Mouse (Mus musculus) limb, embryonic 14.5 days (tissue): ENCODE data around the gene Tmem120a. TPM values are rescaled to one million over a fixed set of nuclear protein-coding genes. Genes with fewer than 3 reads are reported as not detected.

Experiments used
- ATAC-seq: fragments of 200-750 bp; cut with Nextera tagmentation; 2 replicates; pipeline ENCODE4 v1.8.0; 2017; ENCODE audit warnings: low read depth, moderate number of reproducible peaks, moderate TSS enrichment; ENCODE audit not compliant: low FRiP score
- DNase-seq: peaks from one replicate; pipeline ENCODE4 v3.0.0-alpha.2; 2015; ENCODE audit warnings: low spot score
- H3K27ac ChIP-seq: fragments of 300-500 bp; sonication (generic); replicated peaks from 2 replicates; pipeline ENCODE4 v1.5.1; 2014; ENCODE audit warnings: low read depth, mild to moderate bottlenecking, low read length, moderate library complexity, mixed read lengths
- H3K27me3 ChIP-seq: fragments of 300-500 bp; sonication (generic); 2 replicates; pipeline ENCODE4 v1.6.1; 2014; ENCODE audit warnings: low read length, mixed read lengths; ENCODE audit not compliant: control insufficient read depth, insufficient read depth
- H3K36me3 ChIP-seq: fragments of 300-500 bp; sonication (generic); 2 replicates; pipeline ENCODE4 v1.6.1; 2014; ENCODE audit warnings: mild to moderate bottlenecking, low read length, moderate library complexity, mixed read lengths; ENCODE audit not compliant: control insufficient read depth, insufficient read depth
- H3K4me1 ChIP-seq: fragments of 300-500 bp; sonication (generic); 2 replicates; pipeline ENCODE4 v1.6.1; 2014; ENCODE audit warnings: antibody characterized with exemption, low read length, mixed read lengths; ENCODE audit not compliant: control insufficient read depth, insufficient read depth
- H3K4me2 ChIP-seq: fragments of 300-500 bp; sonication (generic); replicated peaks from 2 replicates; pipeline ENCODE4 v1.6.1; 2014; ENCODE audit warnings: low read depth, mild to moderate bottlenecking, low read length, moderate library complexity; ENCODE audit not compliant: severe bottlenecking
- H3K4me3 ChIP-seq: fragments of 300-500 bp; sonication (generic); replicated peaks from 2 replicates; pipeline ENCODE4 v1.5.1; 2014; ENCODE audit warnings: low read length
- H3K9ac ChIP-seq: fragments of 300-500 bp; sonication (generic); 2 replicates; pipeline ENCODE4 v1.6.1; 2014; ENCODE audit warnings: mild to moderate bottlenecking, low read depth, low read length, moderate library complexity; ENCODE audit not compliant: severe bottlenecking
- H3K9me3 ChIP-seq: fragments of 300-500 bp; sonication (generic); 2 replicates; pipeline ENCODE4 v1.6.1; 2016; ENCODE audit warnings: low read length; ENCODE audit not compliant: control insufficient read depth
- POLR2A ChIP-seq: fragments of 200-500 bp; IDR thresholded peaks from 2 replicates; pipeline ENCODE4 v1.8.0; 2012; ENCODE audit warnings: inconsistent platforms, mild to moderate bottlenecking, moderate library complexity, borderline replicate concordance; ENCODE audit not compliant: insufficient read depth, insufficient read length; ENCODE audit errors: extremely low read depth
- WGBS: fragments of 180-500 bp; shearing (Covaris S2); extraction: QIAGEN DNeasy Blood & Tissue Kit; methylation state at CpG from one replicate; pipeline ENCODE4 v1.1.7; 2014; 5-methylcytosine and 5-hydroxymethylcytosine counted together
- microRNA-seq: library from miRNA; unstranded; fragments of <30 nt; microRNA quantifications from one replicate; pipeline ENCODE4, GENCODE M21; 2016
- polyA plus RNA-seq, 2 experiments: library from polyadenylated mRNA; depleted of rRNA in 1 of 2; stranded (reverse) in 1 of 2; unstranded in 1 of 2; fragments of >200 nt; fragmentation: Nextera tagmentation in 1 of 2; extraction: Ambion mirVana in 1 of 2; gene quantifications; 2 replicates each; pipeline versions ENCODE4 v1.2.1 to v1.2.3; 2012 to 2014

Gene Tmem120a
- polyA plus RNA-seq, 2 experiments = 21.3 to 48.1 TPM

GRCm38 (mm10) chr5:135693281-135693853, 50.9 kb downstream of the Tmem120a start:
- TF ChIP-seq POLR2A = no peak
- H3K27me3 ChIP-seq = no peaks in the 10 kb centered on the region
- no peaks in the 10 kb centered on the region for H3K9me3 ChIP-seq
- 95% methylated on average over 5 of the region's 5 CpGs for WGBS
- no peak for DNase-seq
- no peak overlapping the region for H3K4me2 ChIP-seq
- H3K4me3 ChIP-seq = no peak overlapping the region
- H3K9ac ChIP-seq = no peak overlapping the region
- H3K36me3 ChIP-seq = no peaks in the 10 kb centered on the region
- H3K27ac ChIP-seq = no peak overlapping the region
- no peak for ATAC-seq
- peaks cover 20% of the 10 kb centered on the region for H3K4me1 ChIP-seq

GRCm38 (mm10) chr5:135691266-135691665, 53.0 kb downstream of the Tmem120a start:
- no peak overlapping the region for H3K9ac ChIP-seq
- no peak for ATAC-seq
- no peak overlapping the region for H3K4me3 ChIP-seq
- 86% methylated on average over 4 of the region's 4 CpGs for WGBS
- H3K4me1 ChIP-seq = peaks cover 20% of the 10 kb centered on the region
- no peaks in the 10 kb centered on the region for H3K9me3 ChIP-seq
- H3K4me2 ChIP-seq = no peak overlapping the region
- DNase-seq = no peak
- TF ChIP-seq POLR2A = no peak
- no peak overlapping the region for H3K27ac ChIP-seq
- H3K36me3 ChIP-seq = no peaks in the 10 kb centered on the region
- H3K27me3 ChIP-seq = no peaks in the 10 kb centered on the region

- whole genome bisulfite sequencing = 84% methylated on average over 5 of the region's 5 CpGs
- Histone ChIP-seq H3K36me3 (no peaks in the 10 kb centered on the region), H3K4me2 (peak overlapping the region; percentile 94), H3K4me1 (peaks cover 18% of the 10 kb centered on the region), H3K4me3 (peak overlapping the region; percentile 65), H3K9ac (peak overlapping the region; percentile 67; the same call in 1 of the 2 replicates), H3K9me3 (no peaks in the 10 kb centered on the region), H3K27me3 (no peaks in the 10 kb centered on the region), H3K27ac (no peak overlapping the region)
- ATAC-seq (no peak), DNase-seq (no peak)
- no peak for TF ChIP-seq POLR2A
These were observed 53.8 kb downstream of the Tmem120a start for GRCm38 (mm10) chr5:135690401-135690800.

Small RNAs within 50 kb of the gene (microRNA-seq; reads per million reads assigned to microRNA genes)
- not detected for gene Mir7034

Other genes with a start within 250 kb of the Tmem120a start
- 45.9 and 56.9 TPM in 2 replicates for gene Hip1, start 199.3 kb downstream of the Tmem120a start, polyA plus RNA-seq (2012; rRNA removed)
- gene Hip1, start 199.3 kb downstream of the Tmem120a start, polyA plus RNA-seq (2014; fragmentation: Nextera tagmentation; extraction: Ambion mirVana) = 47.0 and 49.1 TPM in 2 replicates
- gene Ccl26, start 180.9 kb downstream of the Tmem120a start, polyA plus RNA-seq (2012; rRNA removed) = not detected in 2 replicates
- not detected in 2 replicates for gene Ccl26, start 180.9 kb downstream of the Tmem120a start, polyA plus RNA-seq (2014; fragmentation: Nextera tagmentation; extraction: Ambion mirVana)
- 1.7 and 2.1 TPM in 2 replicates for gene Ccl24, start 171.4 kb downstream of the Tmem120a start, polyA plus RNA-seq (2012; rRNA removed)
- 1.8 and 2.3 TPM in 2 replicates for gene Ccl24, start 171.4 kb downstream of the Tmem120a start, polyA plus RNA-seq (2014; fragmentation: Nextera tagmentation; extraction: Ambion mirVana)
- gene Rhbdd2, start 111.8 kb downstream of the Tmem120a start, polyA plus RNA-seq (2012; rRNA removed) = 30.6 and 39.5 TPM in 2 replicates
- 38.9 and 41.6 TPM in 2 replicates for gene Rhbdd2, start 111.8 kb downstream of the Tmem120a start, polyA plus RNA-seq (2014; fragmentation: Nextera tagmentation; extraction: Ambion mirVana)
- 99.2 and 132 TPM in 2 replicates for gene Por, start 74.4 kb downstream of the Tmem120a start, polyA plus RNA-seq (2012; rRNA removed)
- gene Por, start 74.4 kb downstream of the Tmem120a start, polyA plus RNA-seq (2014; fragmentation: Nextera tagmentation; extraction: Ambion mirVana) = 64.7 and 71.6 TPM in 2 replicates
- 0.08 and 0.10 TPM in 2 replicates for gene Styxl1, start 33.9 kb upstream of the Tmem120a start, polyA plus RNA-seq (2012; rRNA removed)
- 0.15 TPM in 1 of 2 replicates, not detected in the other for gene Styxl1, start 33.9 kb upstream of the Tmem120a start, polyA plus RNA-seq (2014; fragmentation: Nextera tagmentation; extraction: Ambion mirVana)
- gene Mdh2, start 34.0 kb upstream of the Tmem120a start, polyA plus RNA-seq (2012; rRNA removed) = 339 and 354 TPM in 2 replicates
- 429 and 442 TPM in 2 replicates for gene Mdh2, start 34.0 kb upstream of the Tmem120a start, polyA plus RNA-seq (2014; fragmentation: Nextera tagmentation; extraction: Ambion mirVana)
- 0.53 and 0.55 TPM in 2 replicates for gene Srrm3, start 62.4 kb upstream of the Tmem120a start, polyA plus RNA-seq (2012; rRNA removed)
- 0.07 and 0.12 TPM in 2 replicates for gene Srrm3, start 62.4 kb upstream of the Tmem120a start, polyA plus RNA-seq (2014; fragmentation: Nextera tagmentation; extraction: Ambion mirVana)
- 326 and 338 TPM in 2 replicates for gene Hspb1, start 143.5 kb upstream of the Tmem120a start, polyA plus RNA-seq (2012; rRNA removed)
- gene Hspb1, start 143.5 kb upstream of the Tmem120a start, polyA plus RNA-seq (2014; fragmentation: Nextera tagmentation; extraction: Ambion mirVana) = 433 and 574 TPM in 2 replicates
- gene Ywhag, start 190.2 kb upstream of the Tmem120a start, polyA plus RNA-seq (2012; rRNA removed) = 83.6 and 91.3 TPM in 2 replicates
- 72.9 and 76.9 TPM in 2 replicates for gene Ywhag, start 190.2 kb upstream of the Tmem120a start, polyA plus RNA-seq (2014; fragmentation: Nextera tagmentation; extraction: Ambion mirVana)
- gene Ssc4d, start 230.1 kb upstream of the Tmem120a start, polyA plus RNA-seq (2012; rRNA removed) = 6.6 and 7.2 TPM in 2 replicates
- gene Ssc4d, start 230.1 kb upstream of the Tmem120a start, polyA plus RNA-seq (2014; fragmentation: Nextera tagmentation; extraction: Ambion mirVana) = 2.6 and 3.2 TPM in 2 replicates
- 0.32 and 0.38 TPM in 2 replicates for gene Zp3, start 235.7 kb upstream of the Tmem120a start, polyA plus RNA-seq (2012; rRNA removed)
- gene Zp3, start 235.7 kb upstream of the Tmem120a start, polyA plus RNA-seq (2014; fragmentation: Nextera tagmentation; extraction: Ambion mirVana) = 0.37 and 0.40 TPM in 2 replicates